Mouse (Mus musculus) lung, embryonic 16.5 days (tissue): ENCODE measurements around the gene Rasd2. TPM values are rescaled to one million over a fixed set of nuclear protein-coding genes. Genes with fewer than 3 reads are reported as not detected.

ENCODE experiments used
- ATAC-seq: fragments of 200-750 bp; cut with Nextera tagmentation; 2 replicates; pipeline ENCODE4 v1.8.0; 2017; ENCODE audit warnings: low read depth, mild to moderate bottlenecking, moderate library complexity
- H3K27ac ChIP-seq: fragments of 300-500 bp; sonication (generic); 2 replicates; pipeline ENCODE4 v1.5.1; 2014; ENCODE audit warnings: mild to moderate bottlenecking, control low read depth, low read length
- H3K27me3 ChIP-seq: fragments of 300-500 bp; sonication (generic); 2 replicates; pipeline ENCODE4 v1.6.1; 2014; ENCODE audit warnings: low read depth, low read length, mixed read lengths; ENCODE audit not compliant: control insufficient read depth, insufficient read depth
- H3K36me3 ChIP-seq: fragments of 300-500 bp; sonication (generic); 2 replicates; pipeline ENCODE4 v1.6.1; 2014; ENCODE audit warnings: low read length; ENCODE audit not compliant: control insufficient read depth, insufficient read depth
- H3K4me1 ChIP-seq: fragments of 300-500 bp; sonication (generic); replicated peaks from 2 replicates; pipeline ENCODE4 v1.6.1; 2014; ENCODE audit warnings: low read length, mixed read lengths; ENCODE audit not compliant: control insufficient read depth, insufficient read depth
- H3K4me2 ChIP-seq: fragments of 300-500 bp; sonication (generic); 2 replicates; pipeline ENCODE4 v1.6.1; 2014; ENCODE audit warnings: low read depth, low read length, control low read depth
- H3K4me3 ChIP-seq: fragments of 300-500 bp; sonication (generic); 2 replicates; pipeline ENCODE4 v1.5.1; 2014; ENCODE audit warnings: mild to moderate bottlenecking, low read length, control low read depth
- H3K9ac ChIP-seq: fragments of 300-500 bp; sonication (generic); 2 replicates; pipeline ENCODE4 v1.6.1; 2014; ENCODE audit warnings: low read length, control low read depth
- H3K9me3 ChIP-seq: fragments of 300-500 bp; sonication (generic); 2 replicates; pipeline ENCODE4 v1.6.1; 2016; ENCODE audit warnings: low read length; ENCODE audit not compliant: control insufficient read depth
- WGBS: fragments of 180-500 bp; shearing (Covaris S2); extraction: QIAGEN DNeasy Blood & Tissue Kit; methylation state at CpG from one replicate; pipeline ENCODE4 v1.1.7; 2014; 5-methylcytosine and 5-hydroxymethylcytosine counted together
- polyA plus RNA-seq: library from polyadenylated mRNA; unstranded; fragments of >200 nt; fragmentation: Nextera tagmentation; extraction: Ambion mirVana; gene quantifications from 2 replicates; pipeline ENCODE4 v1.2.1, GENCODE M21; 2015

The Rasd2 gene
- polyA plus RNA-seq, 1 experiment from 2014 or later, result 0.59 TPM

DNA sequence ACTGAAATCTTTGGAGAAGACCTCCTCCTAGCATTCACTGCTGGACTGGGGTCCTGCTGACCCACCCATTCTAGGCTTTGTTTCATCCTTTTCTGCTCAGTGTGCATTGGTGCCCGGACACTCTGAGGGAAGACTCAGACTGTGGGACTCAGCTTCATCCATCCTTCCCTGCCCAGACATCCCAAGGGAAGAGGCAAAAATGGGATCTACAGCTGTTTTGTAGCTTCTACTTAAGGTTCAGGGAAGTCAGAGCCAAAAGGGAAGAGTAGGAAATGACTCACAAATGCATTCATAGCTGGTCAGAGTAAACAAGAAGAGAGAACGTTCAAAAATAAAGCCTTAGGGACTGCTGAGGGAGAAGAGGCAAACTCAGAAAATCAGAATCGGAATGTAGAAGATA lies 40.3 kb downstream of the Rasd2 start:
- H3K4me1 ChIP-seq, result no peaks in the 10 kb centered on the region
- H3K27me3 ChIP-seq, result no peaks in the 10 kb centered on the region
- H3K4me3 ChIP-seq, result no peak overlapping the region
- 78% methylated on average over 3 of the region's 3 CpGs for WGBS
- no peaks in the 10 kb centered on the region for H3K36me3 ChIP-seq
- no peak overlapping the region for H3K4me2 ChIP-seq
- H3K27ac ChIP-seq, result no peak overlapping the region
- no peak overlapping the region for H3K9ac ChIP-seq
- H3K9me3 ChIP-seq, result 0 out of 2 replicates have a peak, but pooled peaks cover 2% of the 10 kb centered on the region
- no peak for ATAC-seq

DNA sequence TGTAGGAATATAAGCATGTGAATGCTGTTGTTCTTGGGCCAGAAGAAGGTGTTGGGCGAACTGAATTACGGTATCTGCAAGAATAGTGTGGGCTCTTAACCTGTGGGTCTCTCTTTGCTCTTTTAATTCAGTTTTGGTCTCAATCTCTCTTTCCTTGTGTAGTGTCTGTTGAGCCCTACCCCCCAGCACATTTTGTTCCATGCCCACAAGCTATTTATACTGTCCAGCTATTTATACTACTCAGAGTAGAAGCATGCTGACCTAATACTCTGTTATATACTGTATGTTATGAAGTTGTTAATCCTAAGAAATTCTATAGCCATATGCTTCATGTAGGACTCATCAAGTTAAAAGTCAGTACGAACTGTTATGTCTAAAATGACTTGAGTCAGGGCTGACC lies 41.9 kb downstream of the Rasd2 start:
- no peak overlapping the region for H3K27ac ChIP-seq
- no peak overlapping the region for H3K9ac ChIP-seq
- no peak for ATAC-seq
- H3K4me1 ChIP-seq, result no peaks in the 10 kb centered on the region
- WGBS, result 85% methylated on average over 3 of the region's 3 CpGs
- no peaks in the 10 kb centered on the region for H3K36me3 ChIP-seq
- no peaks in the 10 kb centered on the region for H3K9me3 ChIP-seq
- H3K4me2 ChIP-seq, result no peak overlapping the region
- H3K4me3 ChIP-seq, result no peak overlapping the region
- H3K27me3 ChIP-seq, result no peaks in the 10 kb centered on the region

DNA sequence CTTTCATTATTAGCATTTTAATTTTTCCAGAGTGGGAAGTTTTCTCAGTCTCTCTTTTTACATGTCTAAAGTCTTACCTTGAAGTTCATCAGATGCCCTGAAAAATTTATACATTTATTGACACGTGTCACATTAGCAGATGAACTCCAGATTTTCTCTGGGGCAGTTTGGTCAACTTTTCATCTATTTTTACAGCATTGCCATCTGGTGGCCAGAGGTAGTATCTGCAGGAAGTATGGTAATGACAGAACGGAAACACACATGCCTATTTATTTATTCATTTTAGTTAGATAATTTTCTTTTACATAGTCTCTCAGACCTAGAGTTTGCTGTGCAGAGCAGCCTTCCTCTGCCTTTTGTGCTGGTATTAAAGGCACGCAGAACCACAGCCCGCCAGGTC lies 58.4 kb downstream of the Rasd2 start:
- Histone ChIP-seq H3K27me3 (no peaks in the 10 kb centered on the region), H3K4me2 (no peak overlapping the region), H3K36me3 (no peaks in the 10 kb centered on the region), H3K4me1 (no peaks in the 10 kb centered on the region), H3K9me3 (peaks cover 5% of the 10 kb centered on the region), H3K27ac (no peak overlapping the region), H3K9ac (no peak overlapping the region), H3K4me3 (no peak overlapping the region)
- 34% methylated on average over 4 of the region's 4 CpGs for WGBS
- ATAC-seq, result no peak

Other genes with a start within 250 kb of the Rasd2 start
- 35.6 and 37.2 TPM in 2 replicates for gene Hmgxb4, start 220.6 kb upstream of the Rasd2 start, polyA plus RNA-seq
- 19.8 and 22.1 TPM in 2 replicates for gene Tom1, start 180.2 kb upstream of the Rasd2 start, polyA plus RNA-seq
- 36.5 and 43.7 TPM in 2 replicates for gene Hmox1, start 120.3 kb upstream of the Rasd2 start, polyA plus RNA-seq
- gene Mcm5, start 104.4 kb upstream of the Rasd2 start, polyA plus RNA-seq, result 171 and 172 TPM in 2 replicates
- 0.33 TPM in 1 of 2 replicates, not detected in the other for gene Gm10358, start 192.6 kb downstream of the Rasd2 start, polyA plus RNA-seq
- not detected in 2 replicates for gene Iqcm, start 234.8 kb downstream of the Rasd2 start, polyA plus RNA-seq